8 mouse cellular contexts compared by ENCODE assay signal in genomic region chr7:111082822-111083732, GRCm38 (mm10). TPM values are rescaled to one million over a fixed set of nuclear protein-coding genes. Genes with fewer than 3 reads are reported as not detected.
A peak's percentile ranks its signal among the peaks of the same experiment; 100 is the strongest.
DNase-seq lines count a peak whose midpoint lies in the region; ATAC-seq lines count a peak whose summit lies in the region.

TSS of gene Eif4g2 (minus strand) at chr7:111083030.

- peaks cover 35% of the 10 kb centered on the region for H3K36me3 ChIP-seq in heart, embryonic 14.5 days (ENCODE audit: control insufficient read depth, insufficient read depth, low read length)
- peaks cover 36% of the 10 kb centered on the region for H3K36me3 ChIP-seq in liver, embryonic 13.5 days
- H3K36me3 ChIP-seq in stomach, embryonic 16.5 days (ENCODE audit: control insufficient read depth, insufficient read depth, low read length), result peaks cover 16% of the 10 kb centered on the region

- peak within 1 kb of the TSS; percentile 95 for H3K9ac ChIP-seq in heart, embryonic 14.5 days (ENCODE audit: low read length)
- H3K9ac ChIP-seq in liver, embryonic 13.5 days, result peak within 1 kb of the TSS; percentile 100
- H3K9ac ChIP-seq in stomach, embryonic 16.5 days (ENCODE audit: low read length), result peak within 1 kb of the TSS; percentile 100

- WGBS in heart, embryonic 14.5 days, result under 1% methylated on average over 69 of the region's 70 CpGs
- WGBS in liver, embryonic 13.5 days (ENCODE audit: insufficient replicate concordance), result under 1% methylated on average over 70 of the region's 70 CpGs
- under 1% methylated on average over 69 of the region's 70 CpGs for WGBS in stomach, embryonic 16.5 days

- no peaks in the 10 kb centered on the region for H3K9me3 ChIP-seq in heart, embryonic 14.5 days (ENCODE audit: control insufficient read depth, low read length)
- no peaks in the 10 kb centered on the region for H3K9me3 ChIP-seq in liver, embryonic 13.5 days (replicated peaks)
- H3K9me3 ChIP-seq in stomach, embryonic 16.5 days (replicated peaks; ENCODE audit: control insufficient read depth, low read length), result no peaks in the 10 kb centered on the region

- peak within 1 kb of the TSS; percentile 99 for H3K27ac ChIP-seq in heart, embryonic 14.5 days (replicated peaks in 1 of 2; ENCODE audit: control insufficient read depth in 1 of 2, insufficient read depth in 1 of 2, low read depth in 2 of 2, low read length in 2 of 2)
- peak within 1 kb of the TSS; percentile 99 for H3K27ac ChIP-seq in liver, embryonic 13.5 days
- peak within 1 kb of the TSS; percentile 100 for H3K27ac ChIP-seq in stomach, embryonic 16.5 days (ENCODE audit: low read length)

- peaks cover 0 to 24% of the 10 kb centered on the region in 2 experiments; a peak in 2 of 4 replicates for H3K4me1 ChIP-seq in heart, embryonic 14.5 days (ENCODE audit: control insufficient read depth in 2 of 2, insufficient read depth in 2 of 2, low read length in 2 of 2)
- peaks cover 41% of the 10 kb centered on the region for H3K4me1 ChIP-seq in liver, embryonic 13.5 days (replicated peaks)
- H3K4me1 ChIP-seq in stomach, embryonic 16.5 days (ENCODE audit: control insufficient read depth, insufficient read depth, low read length), result peaks cover 14% of the 10 kb centered on the region

- ATAC-seq in CD4-positive, CD25-positive, alpha-beta regulatory T cell, adult 4 months, result peak; percentile 89
- peak; percentile 99 for ATAC-seq in heart, embryonic 14.5 days (ENCODE audit: insufficient number of reproducible peaks, insufficient read depth, low FRiP score, low read depth)
- peak; percentile 96 for ATAC-seq in liver, embryonic 13.5 days (ENCODE audit: low read depth)
- peak; percentile 99 for ATAC-seq in stomach, embryonic 16.5 days (ENCODE audit: insufficient read depth, low FRiP score)

- peak within 1 kb of the TSS; percentile 81 for H3K4me2 ChIP-seq in heart, embryonic 14.5 days (ENCODE audit: low read length)
- H3K4me2 ChIP-seq in liver, embryonic 13.5 days, result peak within 1 kb of the TSS; percentile 94
- H3K4me2 ChIP-seq in stomach, embryonic 16.5 days (ENCODE audit: low read depth, low read length), result peak within 1 kb of the TSS; percentile 83

- peak; percentile 94 for DNase-seq in c-Kit-negative CD71-positive TER-119-positive erythroid progenitor cells, embryonic 14.5 days (ENCODE audit: low read depth, low spot score)
- peak; percentile 95 for DNase-seq in fibroblast of lung, adult 2 months (ENCODE audit: low read depth)
- DNase-seq in kidney, postnatal 14 days, result peak; percentile 100
- peak; percentile 99 for DNase-seq in liver, embryonic 13.5 days
- peak; percentile 98 for DNase-seq in neural tube, embryonic 10.5 days (ENCODE audit: extremely low spot score, low spot score)

- H3K27me3 ChIP-seq in heart, embryonic 14.5 days (ENCODE audit: control insufficient read depth, insufficient read depth, low read length), result no peaks in the 10 kb centered on the region
- no peaks in the 10 kb centered on the region for H3K27me3 ChIP-seq in liver, embryonic 13.5 days
- no peaks in the 10 kb centered on the region for H3K27me3 ChIP-seq in stomach, embryonic 16.5 days (ENCODE audit: control insufficient read depth, insufficient read depth, low read length)

- H3K4me3 ChIP-seq in heart, embryonic 14.5 days (ENCODE audit: control insufficient read depth in 1 of 2, insufficient read depth in 1 of 2, low read depth in 1 of 2, low read length in 2 of 2), result peak within 1 kb of the TSS; percentile 74 to 92
- peak within 1 kb of the TSS; percentile 100 for H3K4me3 ChIP-seq in liver, embryonic 13.5 days (replicated peaks)
- H3K4me3 ChIP-seq in stomach, embryonic 16.5 days (replicated peaks; ENCODE audit: low read length), result peak within 1 kb of the TSS; percentile 89

RNA-seq across cellular contexts. Expression of gene Eif4g2, which starts in this region (rescaled TPM):
- polyA plus RNA-seq in CD4-positive, CD25-positive, alpha-beta regulatory T cell, adult 4 months (2017; shearing (Covaris generic)), result 100 to 1,000 TPM; 830 to 908 TPM
- 669 and 674 TPM in 2 replicates for polyA plus RNA-seq in heart, embryonic 14.5 days (2014; fragmentation: Nextera tagmentation; extraction: Ambion mirVana)
- 429 and 601 TPM in 2 replicates for polyA plus RNA-seq in liver, embryonic 13.5 days (2015; fragmentation: Nextera tagmentation; extraction: Ambion mirVana)
- 678 and 699 TPM in 2 replicates for polyA plus RNA-seq in stomach, embryonic 16.5 days (2015; fragmentation: Nextera tagmentation; extraction: Ambion mirVana)

Comparison
In these comparisons a context has a peak if more than half of its experiments do, and no peak if none do; other contexts are left out.
1. Peak in every context shown above with its lines: DNase-seq, ATAC-seq, H3K4me3 ChIP-seq and H3K27ac ChIP-seq.